Mouse (Mus musculus): ENCODE results near the gene Stk40.
"Not testable (repeated sequence)": the region's sequence is repeated elsewhere in the genome, so short reads cannot be mapped to it uniquely, and the experiment has no call there.

Gene Stk40

DNA sequence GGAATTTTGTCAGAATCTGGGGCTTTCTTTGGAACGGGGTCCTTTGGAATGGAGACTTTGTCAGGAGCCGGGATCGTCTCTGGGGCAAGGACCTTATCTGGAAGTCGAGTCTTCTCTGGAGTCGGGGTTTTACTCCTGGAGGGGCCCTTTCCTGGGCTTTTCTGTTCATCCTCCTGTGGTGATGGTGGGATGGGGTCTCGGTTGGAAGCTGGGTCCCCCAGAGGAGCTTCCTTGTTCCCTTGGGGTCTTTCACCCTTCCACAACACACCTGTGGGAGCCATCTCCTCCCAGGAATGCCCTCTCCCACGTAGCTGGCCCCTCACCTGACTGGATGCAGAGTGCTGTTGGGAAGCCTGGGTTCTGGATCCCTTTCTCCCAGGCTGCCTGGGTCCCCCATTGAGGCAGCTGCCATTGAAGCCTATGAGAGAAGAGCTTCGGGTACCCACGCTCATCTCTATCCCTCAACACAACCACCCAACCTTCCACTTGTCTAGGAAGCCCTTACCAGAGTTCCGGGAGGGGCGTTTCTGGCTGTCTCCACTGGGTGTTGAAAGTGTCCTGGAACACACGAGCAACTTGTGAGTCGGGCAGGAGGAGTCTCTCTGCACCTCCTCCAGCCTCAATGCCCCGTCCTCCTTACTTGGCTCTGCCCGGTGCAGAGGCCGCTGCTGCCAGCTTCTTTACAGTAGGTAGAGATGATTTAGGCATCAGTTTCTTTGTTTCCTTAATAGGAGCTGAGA is 48.1 kb downstream of the Stk40 start:
- in situ Hi-C loops (cut with MboI; ENCODE audit: low sequenced_read_pairs): no loop called here

DNA sequence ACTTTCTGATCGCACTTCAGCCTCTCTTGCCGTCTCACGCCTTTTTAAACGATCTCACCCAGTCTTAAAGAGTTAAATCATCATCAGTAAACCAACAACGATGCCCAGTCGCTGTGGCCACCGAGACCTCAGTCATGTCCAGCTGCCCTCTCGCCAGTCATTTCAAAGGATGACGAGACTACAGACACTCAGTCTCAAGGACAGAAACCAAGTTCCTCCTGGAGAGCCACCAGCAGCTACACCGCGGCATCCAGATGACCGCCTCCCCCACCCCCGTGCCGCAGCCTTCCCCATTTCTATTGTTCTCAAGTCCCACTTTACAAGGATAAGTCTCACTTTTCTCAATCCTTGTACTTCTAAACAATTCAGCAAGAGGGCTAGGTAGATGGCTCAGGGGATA is 49.1 kb downstream of the Stk40 start:
- in situ Hi-C loops (cut with MboI; ENCODE audit: low sequenced_read_pairs): no loop called here

DNA sequence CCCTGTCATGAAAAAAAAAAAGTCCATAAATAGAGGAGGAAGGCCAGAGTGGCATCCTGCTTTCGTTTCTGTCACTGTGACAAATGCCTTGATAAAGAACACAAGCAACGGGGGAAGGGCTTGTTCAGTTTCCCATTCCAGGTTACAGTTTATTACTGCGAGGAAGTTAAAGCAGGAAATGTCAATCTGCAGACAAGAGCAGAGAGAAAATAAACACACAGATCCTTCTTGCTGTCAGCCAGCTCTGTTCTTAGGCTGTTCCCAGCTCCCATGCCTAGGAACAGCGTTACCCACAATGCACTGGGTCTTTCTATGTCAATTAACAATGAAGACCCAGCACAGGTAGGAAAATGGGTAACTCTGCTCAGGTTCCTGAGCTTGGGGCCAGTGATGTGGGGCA is 51.4 kb downstream of the Stk40 start:
- in situ Hi-C loops (cut with MboI; ENCODE audit: low sequenced_read_pairs): no loop called here

DNA sequence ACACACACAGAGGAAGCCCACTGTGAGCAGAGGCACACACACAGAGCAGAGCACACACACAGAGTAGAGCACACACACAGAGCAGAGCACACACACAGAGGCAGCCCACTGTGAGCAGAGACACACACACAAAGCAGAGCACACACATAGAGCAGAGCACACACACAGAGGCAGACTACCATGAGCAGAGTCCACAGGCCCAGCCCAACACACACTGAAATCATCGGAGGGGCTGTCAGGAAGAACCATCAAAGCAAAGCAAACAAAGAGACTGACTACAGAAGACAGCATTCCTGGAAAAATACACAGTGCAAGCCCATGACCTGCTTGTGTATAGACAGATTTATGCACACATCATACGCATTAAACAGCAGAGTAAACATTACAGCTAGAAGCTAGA is 52.1 kb downstream of the Stk40 start:
- in situ Hi-C loops (cut with MboI; ENCODE audit: low sequenced_read_pairs): no loop called here

DNA sequence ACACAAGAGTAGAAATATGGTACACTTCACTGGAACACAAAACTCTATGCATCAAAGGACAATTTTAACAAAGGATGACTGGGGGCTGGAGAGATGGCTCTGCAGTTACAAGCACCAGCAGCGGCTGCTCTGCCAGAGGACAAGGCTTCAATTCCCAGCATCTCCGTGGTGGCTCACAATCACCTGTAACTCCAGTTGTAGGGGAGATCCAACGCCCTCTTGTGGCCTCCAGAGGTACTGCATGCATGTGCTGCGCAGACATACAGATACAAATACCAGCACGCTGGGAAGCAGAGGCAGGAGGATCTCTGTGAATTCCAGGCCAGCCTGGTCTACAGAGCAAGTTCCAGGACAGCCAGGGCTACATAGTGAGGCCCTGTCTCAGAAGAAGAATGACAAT is 52.9 kb downstream of the Stk40 start:
- in situ Hi-C loops (cut with MboI; ENCODE audit: low sequenced_read_pairs): no loop called here

DNA sequence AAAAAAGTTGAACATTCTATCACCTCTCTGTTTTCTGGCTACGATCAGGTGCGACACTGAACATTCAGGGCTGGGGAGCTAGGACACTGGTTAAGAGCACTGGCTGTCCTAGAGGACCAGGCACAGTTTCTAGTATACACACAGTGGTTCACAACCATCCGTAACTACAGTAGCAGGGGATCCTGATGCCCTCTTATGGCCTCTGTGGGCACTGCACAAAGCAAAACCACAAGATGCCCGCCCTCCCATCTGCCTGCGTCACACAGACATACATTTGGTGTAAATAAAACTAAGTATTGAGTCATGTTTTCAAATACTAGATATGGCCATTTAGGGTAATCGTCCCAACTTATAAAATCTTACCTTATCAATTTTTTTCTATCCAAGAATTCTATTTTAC is 53.8 kb downstream of the Stk40 start:
- in situ Hi-C loops (cut with MboI; ENCODE audit: low sequenced_read_pairs): no loop called here

DNA sequence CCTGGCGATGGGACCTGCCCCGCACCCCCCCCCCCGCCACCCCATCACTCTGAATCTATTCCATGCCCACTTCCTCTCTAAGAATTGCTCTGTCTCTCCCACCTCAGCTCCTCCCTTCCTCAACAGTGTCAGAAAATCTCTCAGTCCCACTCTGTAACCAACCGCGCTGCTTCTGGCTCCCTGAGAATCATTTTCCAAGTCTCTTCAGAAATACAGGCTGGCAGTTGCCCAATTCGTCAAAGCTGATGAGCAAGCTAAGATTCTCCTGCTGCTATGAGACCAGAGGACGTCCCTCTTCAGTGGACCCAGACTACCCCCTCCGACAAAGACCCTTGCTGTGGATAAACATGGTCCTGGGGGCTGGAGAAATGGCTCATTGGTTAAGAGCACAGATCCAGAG is 55.7 kb downstream of the Stk40 start:
- in situ Hi-C loops (cut with MboI; ENCODE audit: low sequenced_read_pairs): no loop called here

DNA sequence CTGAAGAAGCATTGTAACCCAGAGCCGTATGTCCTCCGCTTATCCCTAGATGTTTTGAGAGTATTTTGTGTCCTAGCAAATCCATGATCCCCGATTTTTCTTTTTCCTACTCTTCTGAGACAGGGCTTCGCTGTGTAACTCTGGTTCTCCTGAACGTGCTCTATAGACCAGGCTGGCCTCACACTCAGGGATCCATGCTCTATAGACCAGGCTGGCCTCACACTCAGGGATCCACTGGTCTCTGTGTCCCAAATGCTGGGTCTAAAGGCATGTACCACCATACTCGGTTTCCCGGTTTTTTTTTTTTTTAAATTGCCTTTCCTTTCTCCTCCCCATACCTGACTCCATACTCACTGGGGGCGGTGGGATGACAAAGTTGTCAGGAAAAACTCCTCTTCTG is 57.2 kb downstream of the Stk40 start:
- in situ Hi-C loops (cut with MboI; ENCODE audit: low sequenced_read_pairs): no loop called here

DNA sequence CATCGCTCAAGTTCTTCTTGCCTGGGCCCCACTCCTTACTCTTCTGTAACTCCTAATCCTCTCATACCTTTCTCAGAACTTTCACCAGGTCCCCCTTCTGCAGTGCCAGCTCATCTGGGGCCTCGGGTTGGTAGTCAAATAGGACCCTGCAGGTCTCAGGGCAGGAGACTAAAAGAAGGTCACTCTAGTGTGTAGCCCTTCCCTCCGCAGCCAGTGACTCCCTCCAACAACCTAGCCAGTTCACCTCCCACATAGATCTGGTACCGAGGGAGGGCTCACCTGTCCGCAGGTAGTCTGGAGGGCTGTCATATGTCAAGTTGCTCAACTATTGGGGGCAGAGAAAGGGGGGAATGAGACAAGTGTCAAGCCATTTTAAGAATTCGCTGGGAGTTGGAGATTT is 57.7 kb downstream of the Stk40 start:
- in situ Hi-C loops (cut with MboI; ENCODE audit: low sequenced_read_pairs): no loop called here

DNA sequence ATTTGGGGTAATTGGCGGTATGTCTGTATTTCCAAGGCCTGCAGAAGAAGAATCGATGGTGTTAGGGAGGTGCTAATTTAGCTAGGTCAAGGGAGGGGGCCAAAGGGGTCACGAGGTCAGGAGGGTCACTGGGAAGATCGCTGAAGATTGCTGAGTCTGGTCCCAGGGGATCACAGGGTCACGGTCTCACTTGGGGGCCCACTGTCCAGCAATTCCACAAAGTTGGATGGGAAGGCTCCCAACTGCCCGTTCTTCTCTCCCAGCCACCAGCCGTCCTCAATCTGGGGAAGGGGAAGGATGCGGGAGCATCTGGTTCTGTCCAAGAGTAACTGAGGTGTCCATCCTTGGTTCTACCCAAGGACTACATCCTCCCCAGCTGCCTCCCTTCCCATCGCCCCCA is 58.2 kb downstream of the Stk40 start:
- in situ Hi-C loops (cut with MboI; ENCODE audit: low sequenced_read_pairs): no loop called here

DNA sequence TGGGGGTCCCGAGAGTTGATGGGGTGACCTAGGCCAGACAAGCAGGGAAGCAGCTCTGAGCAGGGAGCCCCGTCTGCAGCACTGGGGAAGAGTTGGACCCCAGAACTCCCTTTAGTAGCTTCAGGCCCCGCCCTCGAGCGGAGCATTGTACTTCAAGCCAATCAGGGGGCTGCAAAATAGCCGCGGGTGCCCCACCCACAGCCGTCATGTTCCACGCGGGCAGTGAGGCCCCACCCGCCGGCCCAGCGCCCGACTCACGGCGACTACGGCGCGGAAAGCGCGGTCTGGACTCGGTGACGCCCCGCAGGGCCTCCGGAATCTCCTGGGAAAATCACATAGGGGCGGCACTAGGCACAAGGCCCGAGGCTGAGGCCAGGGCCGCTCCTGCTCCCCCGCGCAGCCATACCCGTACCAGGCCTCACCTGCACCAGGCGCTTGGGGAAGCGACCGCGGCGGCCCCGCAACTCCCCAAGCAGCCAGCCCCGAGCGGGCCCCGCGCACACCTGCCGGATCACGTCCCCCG is 58.8 kb downstream of the Stk40 start:
- in situ Hi-C loops (cut with MboI; ENCODE audit: low sequenced_read_pairs): no loop called here

DNA sequence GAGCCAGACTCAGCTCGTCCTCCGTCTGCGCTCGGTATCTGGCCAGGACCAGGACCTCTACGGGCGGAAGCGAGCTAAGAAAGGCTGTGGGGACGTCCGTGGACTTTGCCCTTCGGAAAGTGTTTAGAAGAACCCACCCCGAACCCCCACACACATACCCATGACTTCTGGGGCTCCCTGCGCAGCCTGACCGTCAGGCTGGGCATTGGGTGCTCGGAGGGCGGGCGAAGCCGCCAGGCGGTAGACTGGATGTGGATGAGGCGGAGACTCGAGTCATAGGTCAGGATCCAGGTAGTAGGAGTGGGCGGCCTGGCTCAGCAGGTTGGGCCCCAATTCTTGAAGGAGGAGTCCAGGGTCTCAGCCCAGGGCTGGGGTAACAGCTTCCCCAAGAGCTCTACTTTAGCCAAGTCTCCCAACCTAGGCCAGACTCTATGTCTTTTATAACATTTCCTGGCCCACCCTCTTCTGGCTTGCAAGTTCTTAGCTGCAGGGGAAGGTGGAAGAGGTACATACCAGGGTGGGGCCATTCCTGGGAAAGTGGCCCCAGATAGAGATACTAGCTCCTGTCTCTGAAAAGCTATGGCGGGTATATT is 59.4 kb downstream of the Stk40 start, which contains the start of gene Sh3d21:
Gene Sh3d21, minus strand, starts transcription at position 425 of the 593 bp plus-strand sequence.
- in situ Hi-C loops (cut with MboI; ENCODE audit: low sequenced_read_pairs): no loop called here

DNA sequence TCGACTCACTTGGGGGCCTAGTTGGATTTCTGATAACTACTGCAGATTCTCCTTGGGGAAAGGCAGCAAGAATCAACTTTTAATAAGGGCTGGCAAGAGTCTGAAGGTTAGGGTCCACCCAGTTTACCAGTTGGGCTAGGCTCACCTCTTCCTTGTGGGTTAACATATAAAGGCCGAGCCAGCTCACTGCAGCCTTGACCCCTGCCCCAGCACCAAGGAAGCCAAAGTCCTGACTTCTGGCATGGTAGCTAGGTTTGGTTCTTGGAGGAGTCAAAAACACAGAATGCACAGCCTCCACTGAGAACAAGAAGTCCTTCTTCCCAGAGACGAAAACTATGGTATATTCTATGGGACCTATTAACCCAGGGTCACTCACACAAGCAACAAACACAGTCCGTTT is 59.9 kb downstream of the Stk40 start:
- in situ Hi-C loops (cut with MboI; ENCODE audit: low sequenced_read_pairs): no loop called here

DNA sequence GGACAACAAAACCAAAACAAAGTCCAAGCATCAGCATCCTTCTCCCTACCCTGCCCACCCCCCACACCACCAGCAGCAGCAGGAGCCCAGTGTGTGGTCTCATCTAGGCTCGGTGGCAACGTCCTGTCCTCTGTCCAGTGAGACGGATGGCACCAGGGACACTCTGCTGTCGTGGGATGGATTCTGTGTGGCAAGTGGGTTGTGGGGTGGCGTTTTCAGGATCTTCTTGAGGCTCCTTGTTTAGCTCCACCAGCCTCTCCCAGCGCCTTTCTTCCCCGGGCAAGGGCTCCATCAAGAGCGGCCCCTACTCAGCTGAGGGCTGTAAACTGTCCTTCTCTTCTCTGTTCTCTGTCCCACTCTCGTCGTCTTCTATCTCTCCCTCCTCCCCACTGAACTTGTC is 61.3 kb downstream of the Stk40 start:
- in situ Hi-C loops (cut with MboI; ENCODE audit: low sequenced_read_pairs): not testable (repeated sequence)

DNA sequence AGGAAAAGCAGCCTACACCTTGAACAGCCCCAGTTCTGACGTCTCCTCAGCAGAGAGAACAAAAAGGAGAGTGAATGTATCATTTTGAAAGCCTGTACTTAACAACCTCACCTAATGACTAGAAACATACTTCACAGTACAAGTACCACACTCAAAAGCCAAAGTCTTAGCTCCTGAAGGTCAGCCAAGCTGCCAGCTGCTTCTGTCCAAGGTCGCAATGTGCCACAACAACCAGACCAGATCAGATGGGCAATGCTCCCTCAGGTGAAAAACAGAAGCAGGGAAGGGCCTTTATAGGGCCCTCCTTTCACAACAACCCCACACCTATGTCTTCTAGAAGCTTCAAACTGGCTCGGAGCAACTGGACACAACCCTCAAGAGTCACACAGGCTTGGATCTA is 62.3 kb downstream of the Stk40 start:
- in situ Hi-C loops (cut with MboI; ENCODE audit: low sequenced_read_pairs): no loop called here

DNA sequence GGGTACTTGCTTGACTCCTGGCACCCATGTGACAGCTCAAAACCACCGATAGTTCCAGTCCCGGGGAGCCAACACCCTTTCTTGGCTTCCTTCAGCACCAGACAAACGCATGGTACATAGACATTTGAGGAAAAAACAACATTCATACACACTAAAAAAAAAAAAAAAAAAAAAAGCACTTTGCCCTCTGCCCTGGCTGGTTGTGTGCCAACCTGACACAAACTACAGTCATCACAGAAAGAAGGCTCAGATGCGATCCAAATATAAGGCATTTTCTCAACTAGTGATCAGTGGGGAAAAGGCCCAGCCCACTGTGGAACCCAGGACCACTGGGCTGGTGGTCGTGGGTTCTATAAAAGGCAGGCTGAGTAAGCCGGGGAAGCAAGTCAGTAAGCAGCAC is 65.1 kb downstream of the Stk40 start:
- in situ Hi-C loops (cut with MboI; ENCODE audit: low sequenced_read_pairs): no loop called here

DNA sequence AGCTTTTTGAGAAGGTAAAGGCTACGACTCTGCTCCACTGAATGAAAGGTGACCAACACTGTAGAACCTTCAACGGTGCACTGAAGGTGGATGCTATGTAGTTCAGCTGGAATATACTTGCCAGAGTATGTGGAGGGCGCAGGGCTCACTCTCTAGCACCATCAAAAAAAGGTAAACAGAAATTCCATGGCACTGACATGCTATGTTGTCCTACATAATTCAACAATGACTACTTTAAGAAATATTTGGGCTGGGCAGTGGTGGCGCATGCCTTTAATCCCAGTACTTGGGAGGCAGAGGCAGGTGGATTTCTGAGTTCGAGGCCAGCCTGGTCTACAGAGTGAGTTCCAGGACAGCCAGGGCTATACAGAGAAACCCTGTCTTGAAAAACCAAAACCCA is 67.0 kb downstream of the Stk40 start:
- in situ Hi-C loops (cut with MboI; ENCODE audit: low sequenced_read_pairs): not testable (repeated sequence)

DNA sequence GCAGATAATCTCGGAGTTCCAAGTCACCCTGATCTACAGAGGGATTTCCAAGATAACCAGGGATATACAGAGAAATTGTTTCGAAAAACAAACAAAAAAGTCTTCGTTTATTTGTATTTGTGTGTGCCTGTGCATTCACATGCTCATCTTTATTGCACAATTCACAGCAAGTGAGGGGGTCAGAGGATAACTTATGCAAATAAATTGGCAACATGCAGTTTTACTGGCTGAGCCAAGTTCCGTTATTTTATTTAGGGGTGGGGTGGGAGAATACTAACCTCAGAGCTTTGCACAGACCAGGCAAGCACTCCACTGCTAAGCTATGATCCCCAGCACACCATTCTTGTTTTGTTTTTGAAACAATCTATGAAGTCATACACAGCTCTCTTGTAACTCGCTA is 70.0 kb downstream of the Stk40 start:
- in situ Hi-C loops (cut with MboI; ENCODE audit: low sequenced_read_pairs): no loop called here

DNA sequence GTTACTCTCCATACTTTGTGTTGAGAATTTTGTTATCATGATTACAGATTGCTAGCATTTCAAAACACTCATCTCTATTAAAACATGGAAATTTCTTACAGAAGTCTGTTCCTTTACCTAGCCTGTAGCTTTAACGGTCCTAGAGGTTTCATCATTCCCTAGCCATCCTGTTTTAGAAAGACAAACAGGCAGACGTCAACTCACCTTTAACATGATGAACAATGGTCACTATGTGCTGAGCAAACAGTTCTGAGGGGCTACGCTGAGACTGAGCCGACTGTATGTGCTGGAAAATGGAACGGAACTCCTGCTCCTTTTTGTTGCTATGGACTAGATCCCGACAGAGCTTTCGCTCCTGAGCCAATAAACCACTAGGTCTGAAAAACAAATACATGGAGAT is 72.2 kb downstream of the Stk40 start:
- in situ Hi-C loops (cut with MboI; ENCODE audit: low sequenced_read_pairs): not testable (repeated sequence)

DNA sequence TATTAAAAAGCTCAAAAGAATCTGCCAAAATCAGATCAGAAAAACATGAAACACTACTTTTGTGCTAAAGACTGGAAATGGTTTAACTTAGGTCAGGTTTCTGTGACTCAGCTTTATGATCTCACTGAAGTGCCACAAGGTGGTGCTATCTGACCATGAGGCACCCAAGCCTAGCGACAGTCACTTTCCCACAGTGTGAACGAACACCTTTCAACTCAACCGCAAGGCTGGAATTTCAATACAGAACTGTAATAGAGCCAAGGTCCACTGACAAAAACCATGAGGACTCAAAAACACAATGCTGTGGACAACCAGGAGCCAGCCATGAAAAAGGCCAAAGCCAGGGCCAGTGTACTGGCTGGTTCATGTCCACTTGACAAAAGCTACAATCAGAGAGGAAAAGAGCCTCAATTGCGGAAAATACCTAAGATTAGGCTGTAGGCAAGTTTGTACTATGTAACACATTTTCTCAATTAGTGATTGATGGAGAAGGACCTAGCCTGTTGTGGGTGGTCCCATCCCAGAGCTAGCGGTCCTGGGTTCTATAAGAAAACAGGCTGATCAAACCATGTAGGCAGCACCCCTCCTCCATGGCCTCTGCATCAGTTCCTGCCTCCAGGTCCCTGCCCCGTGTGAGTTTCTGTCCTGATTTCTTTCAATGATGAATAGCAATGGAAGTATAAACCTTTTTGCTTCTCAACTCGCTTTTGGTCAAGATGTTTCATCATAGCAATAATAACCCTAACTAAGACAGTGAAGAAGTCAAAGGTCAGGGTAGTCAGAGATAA is 77.6 kb downstream of the Stk40 start:
- in situ Hi-C loops (cut with MboI; ENCODE audit: low sequenced_read_pairs): no loop called here

DNA sequence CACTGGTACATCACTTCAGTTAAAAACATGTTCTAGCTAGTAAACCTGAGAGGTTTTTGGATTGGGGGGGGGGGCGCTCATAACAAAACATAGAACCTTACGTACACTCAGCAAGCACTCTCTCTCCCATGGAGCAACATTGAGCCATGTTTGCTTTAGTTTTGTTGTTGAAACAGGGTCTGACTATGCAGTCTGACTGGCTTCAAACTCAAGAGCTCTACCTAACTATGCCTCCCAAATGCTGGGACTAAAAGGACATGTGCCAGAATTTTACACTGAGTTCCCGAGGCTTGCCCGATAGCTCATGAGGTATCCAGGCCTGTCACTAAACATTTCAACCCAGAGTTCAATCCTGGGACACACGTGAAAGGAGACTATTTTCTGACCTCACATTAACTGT is 79.3 kb downstream of the Stk40 start:
- in situ Hi-C loops (cut with MboI; ENCODE audit: low sequenced_read_pairs): no loop called here

DNA sequence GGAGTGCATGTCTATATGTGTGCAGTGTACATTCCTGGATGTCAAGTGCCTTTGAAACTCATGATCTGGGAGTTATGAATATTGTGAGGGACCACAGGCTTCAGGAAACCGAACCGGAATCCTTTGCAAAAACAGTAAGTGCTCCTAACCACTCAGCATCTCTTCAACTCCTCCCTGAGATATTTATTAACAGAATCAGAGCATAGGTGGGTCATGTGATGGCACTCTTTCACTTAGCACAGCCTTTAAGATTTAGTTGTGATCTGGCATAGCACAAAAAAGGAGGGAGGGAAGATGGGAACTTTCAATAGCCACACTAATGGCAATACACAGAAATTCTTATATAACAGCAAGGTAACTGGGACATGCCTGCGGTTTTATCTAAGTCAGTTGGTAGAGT is 83.3 kb downstream of the Stk40 start:
- in situ Hi-C loops (cut with MboI; ENCODE audit: low sequenced_read_pairs): no loop called here
